Mouse (Mus musculus) G1E (cell line): Measurements from ENCODE around the gene D330020A13Rik.

ENCODE experiments used
- CTCF ChIP-seq: IDR thresholded peaks from 2 replicates; pipeline ENCODE4 v1.5.1; 2012; ENCODE audit warnings: low read depth, low read length, inconsistent platforms, mixed read lengths
- GATA1 ChIP-seq: IDR thresholded peaks from 2 replicates; pipeline ENCODE4 v1.6.1; 2012; ENCODE audit warnings: borderline replicate concordance, low read length, inconsistent platforms, mixed read lengths
- GATA2 ChIP-seq: IDR thresholded peaks from 2 replicates; pipeline ENCODE4 v1.6.1; 2012; ENCODE audit warnings: low read depth, low read length, inconsistent platforms, borderline replicate concordance
- POLR2AphosphoS5 ChIP-seq: IDR thresholded peaks from 2 replicates; pipeline ENCODE4 v1.6.1; 2012; ENCODE audit warnings: low read depth, low read length, inconsistent platforms; ENCODE audit not compliant: insufficient replicate concordance
- TAL1 ChIP-seq: conservative IDR thresholded peaks from 2 replicates; pipeline ENCODE4 v1.6.1; 2012; ENCODE audit warnings: low read depth, low read length, inconsistent platforms, mixed read lengths

DNA sequence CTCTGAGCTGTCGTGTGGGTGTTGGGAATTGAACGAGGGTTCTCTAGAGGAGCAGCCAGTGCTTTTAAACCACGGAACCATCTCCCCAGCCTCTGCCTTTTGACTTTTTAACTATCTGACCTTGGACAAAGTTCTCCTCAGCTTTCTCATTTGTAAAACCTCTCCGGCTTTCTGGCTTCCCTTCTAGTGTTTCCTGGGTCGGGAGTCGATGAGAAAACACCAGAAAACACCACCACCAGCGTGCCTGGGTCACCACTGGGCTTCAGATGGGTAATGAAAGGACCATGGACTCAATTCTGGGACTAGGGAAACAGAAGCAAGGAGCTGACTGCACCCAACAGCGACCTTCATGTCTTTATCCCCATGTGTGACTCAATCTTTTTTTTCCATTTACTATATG, 20.0 kb upstream of the D330020A13Rik start:
- TF ChIP-seq GATA1 (no peak), POLR2AphosphoS5 (no peak), CTCF (no peak), TAL1 (no peak), GATA2 (no peak)
